Mouse (Mus musculus): ENCODE results near the gene Cxxc4.

Gene Cxxc4

DNA sequence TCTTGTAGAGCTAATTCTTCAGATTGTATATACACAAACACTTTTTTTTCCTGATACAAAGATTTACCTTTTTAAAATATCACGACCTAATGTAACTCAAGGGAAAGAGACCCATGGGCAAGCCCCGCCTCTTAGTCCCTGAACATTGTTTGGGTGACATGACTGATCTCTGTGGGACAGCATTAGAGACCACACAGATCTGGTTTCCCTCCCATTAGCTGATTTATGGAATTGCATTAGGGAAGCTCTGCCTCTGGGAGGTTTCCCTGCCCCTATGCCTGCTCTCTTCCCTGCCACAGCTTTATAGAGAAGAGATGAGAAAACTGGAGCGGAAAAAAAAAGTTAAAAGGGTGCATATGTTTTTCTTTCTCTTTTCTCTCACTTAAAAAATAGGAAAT, 7.6 kb downstream of the Cxxc4 start:
- no peak for DNase-seq (ENCODE audit: low read depth, low spot score)

- no peak for DNase-seq (ENCODE audit: low read depth, low spot score)
Observed at GRCm38 (mm10) chr3:134254221-134254620, 17.9 kb downstream of the Cxxc4 start.

DNA sequence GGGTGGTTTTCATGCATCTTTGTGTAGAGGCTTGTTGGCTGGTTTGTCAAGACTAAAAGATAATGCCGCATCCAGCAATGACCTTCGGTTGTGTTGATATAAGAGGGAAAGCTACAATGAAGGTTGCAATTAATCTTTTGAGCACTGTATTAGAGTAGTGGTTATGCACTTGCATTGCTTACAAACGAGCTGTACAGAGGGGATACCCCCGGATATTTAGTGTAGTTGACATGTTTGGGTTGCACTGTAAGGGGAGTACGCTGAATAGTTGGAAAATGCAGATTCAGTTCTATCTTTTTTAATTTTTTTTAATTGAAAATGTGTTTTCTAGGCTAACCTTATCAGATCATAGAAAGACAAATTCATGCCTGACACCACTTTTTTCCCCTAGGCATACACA, 22.4 kb downstream of the Cxxc4 start:
- no peak for DNase-seq (ENCODE audit: low read depth, low spot score)

DNA sequence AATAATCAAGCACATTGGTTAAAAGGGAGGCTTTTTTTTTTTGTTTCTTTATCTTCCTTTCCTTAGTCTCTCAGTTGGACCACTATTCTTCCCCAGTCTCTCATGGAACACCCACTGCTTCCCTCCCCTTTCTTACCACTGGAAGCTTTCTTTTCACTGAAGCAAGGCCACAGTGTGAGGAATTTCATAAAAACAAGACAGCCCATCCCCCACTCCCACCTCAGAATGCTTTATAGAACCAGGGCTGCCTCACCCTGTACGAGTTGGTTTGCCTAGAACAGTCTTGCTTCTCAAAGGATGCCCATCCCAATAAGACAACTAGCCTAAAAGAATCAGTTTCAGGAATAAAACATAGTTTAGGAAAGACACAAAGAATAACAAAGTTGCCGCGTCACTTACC, 23.0 kb downstream of the Cxxc4 start:
- DNase-seq (ENCODE audit: low read depth, low spot score): no peak

DNA sequence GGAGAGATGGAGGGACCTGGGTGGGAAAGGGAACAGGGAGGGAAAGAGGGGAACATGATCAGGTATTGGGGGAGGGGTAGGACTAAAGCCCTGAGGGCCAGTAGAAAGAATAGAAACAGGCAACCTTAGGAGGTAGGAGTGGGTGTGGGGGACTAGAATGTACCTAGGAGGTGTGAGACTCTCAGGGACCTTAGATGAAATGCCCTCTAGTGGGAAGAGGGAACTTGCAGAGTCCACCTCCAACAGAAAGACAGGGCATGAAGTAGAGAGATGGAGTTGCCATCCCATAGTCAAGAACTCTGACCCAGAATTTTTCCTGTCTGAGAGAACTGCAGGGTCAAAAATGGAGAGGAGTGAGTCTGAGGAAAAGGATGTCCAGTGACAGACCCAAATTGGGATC, 43.4 kb downstream of the Cxxc4 start:
- DNase-seq (ENCODE audit: low read depth, low spot score): no peak

DNA sequence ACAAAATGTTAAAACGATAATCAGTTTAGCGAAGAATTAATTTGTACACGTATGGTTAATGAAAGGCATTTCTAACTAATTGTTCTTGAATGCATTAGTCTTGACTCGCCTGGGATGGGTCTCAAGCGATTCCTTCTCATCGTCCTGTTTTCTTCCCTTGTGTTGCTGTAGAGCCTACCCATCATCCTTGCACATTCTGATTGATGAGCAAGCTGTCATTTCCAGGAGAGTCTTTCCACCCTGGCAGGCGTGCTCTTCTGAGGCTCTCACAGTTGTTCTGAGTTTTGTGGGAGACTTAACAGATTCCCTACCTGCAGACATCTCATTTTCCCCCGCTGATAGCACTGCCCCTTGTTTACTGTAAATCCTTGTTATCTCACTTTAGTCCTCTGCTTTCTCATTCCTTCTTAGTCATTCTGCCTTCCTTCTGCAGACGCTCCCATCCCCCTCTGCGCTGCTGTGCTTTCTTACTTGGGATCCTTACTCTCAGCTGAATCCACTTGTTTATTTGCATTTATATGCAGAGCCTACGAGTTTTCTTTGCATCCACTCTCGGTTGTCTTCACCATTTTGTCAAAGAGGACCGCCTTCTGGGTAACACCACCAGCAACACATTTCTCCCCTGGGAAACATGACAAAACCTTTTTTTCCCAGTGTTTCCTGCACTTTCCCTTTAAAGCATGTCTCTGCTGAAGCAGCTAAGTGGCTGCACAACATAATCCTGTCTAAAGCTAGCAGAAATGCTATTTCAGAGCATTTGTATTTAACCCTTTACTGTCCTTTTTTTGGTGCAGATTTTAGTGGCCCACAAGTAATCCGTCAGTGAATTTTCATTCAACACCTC, 45.5 kb downstream of the Cxxc4 start:
- no peak for DNase-seq (ENCODE audit: low read depth, low spot score)

GRCm38 (mm10) chr3:134295217-134295616, 58.9 kb downstream of the Cxxc4 start:
- DNase-seq (ENCODE audit: low read depth, low spot score): no peak

DNA sequence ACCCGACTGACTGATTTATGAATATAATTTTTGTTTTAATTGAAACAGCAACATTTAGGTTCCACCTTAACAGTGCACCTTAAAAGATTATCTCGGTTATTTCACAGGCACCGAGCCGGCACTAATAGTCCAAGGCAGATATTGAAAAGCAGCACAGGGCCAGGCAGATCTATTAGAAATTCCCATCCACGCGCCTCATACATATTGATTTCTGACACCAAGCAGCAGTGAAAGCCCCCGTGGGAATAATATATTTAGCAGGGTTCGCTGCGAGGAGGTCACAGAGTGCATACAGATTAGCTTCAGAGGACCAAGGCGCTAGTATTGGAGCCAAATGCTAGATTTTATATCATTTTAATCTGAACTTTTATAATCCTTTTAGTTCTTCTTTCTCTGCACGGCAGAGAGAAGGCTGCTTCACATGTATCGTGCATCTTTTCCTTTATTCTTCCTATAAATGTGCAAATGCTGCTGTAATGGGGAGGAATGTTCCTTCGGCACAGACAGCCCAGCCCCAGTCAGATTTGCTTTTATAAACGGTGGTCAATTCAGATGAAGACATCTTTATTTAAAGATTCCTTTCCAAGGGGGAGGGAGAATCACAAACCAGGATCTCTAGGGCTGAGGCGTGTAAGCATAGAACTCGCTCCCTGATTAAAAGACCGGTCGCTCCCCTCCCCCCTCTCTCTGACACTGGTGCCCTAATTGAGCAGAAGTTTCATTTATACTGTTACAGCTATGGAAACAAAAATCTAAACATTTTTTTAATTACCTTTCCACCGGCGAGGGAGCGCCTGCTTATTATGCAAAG, 66.6 kb downstream of the Cxxc4 start:
- DNase-seq (ENCODE audit: low read depth, low spot score): no peak

- no peak for DNase-seq (ENCODE audit: low read depth, low spot score)
Observed at GRCm38 (mm10) chr3:134303492-134303808, 67.2 kb downstream of the Cxxc4 start.

- DNase-seq (ENCODE audit: low read depth, low spot score): no peak
Observed at GRCm38 (mm10) chr3:134306507-134306906, 70.2 kb downstream of the Cxxc4 start.

DNA sequence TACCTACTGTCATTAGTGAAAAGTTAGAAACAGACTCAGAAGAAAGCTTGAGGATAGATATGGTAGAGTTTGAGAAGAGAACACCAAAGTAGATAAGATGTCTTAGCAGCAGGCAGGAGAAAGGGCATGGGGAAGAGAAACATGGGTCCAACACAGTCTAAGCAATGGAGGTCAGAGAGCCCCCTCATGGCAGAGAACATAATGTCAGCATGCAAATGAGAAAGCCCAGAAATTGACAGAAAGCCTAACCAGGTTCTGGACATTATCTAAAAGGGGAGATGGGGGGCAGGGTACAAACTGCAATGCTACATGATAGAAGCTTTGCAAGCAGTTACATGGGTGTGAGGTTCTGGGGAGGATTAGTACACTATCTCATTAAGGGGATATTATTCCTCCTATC, 71.5 kb downstream of the Cxxc4 start:
- no peak for DNase-seq (ENCODE audit: low read depth, low spot score)

Measured in CD4-positive, CD25-positive, alpha-beta regulatory T cell, adult 2 months (primary cell).